Mouse (Mus musculus) urinary bladder, adult 2 months (tissue): ENCODE results near the gene Fam43a. TPM values are rescaled to one million over a fixed set of nuclear protein-coding genes. Genes with fewer than 3 reads are reported as not detected.

Experiments
- DNase-seq: peaks from one replicate; pipeline ENCODE4 v3.0.0; 2022; ENCODE audit warnings: low spot score
- polyA plus RNA-seq: library from polyadenylated mRNA; depleted of rRNA; stranded (reverse); fragments of >200 nt; gene quantifications from 2 replicates; pipeline ENCODE4 v1.2.3, GENCODE M21; 2012; rRNA removed

The Fam43a gene
- polyA plus RNA-seq = 9.3 and 9.7 TPM in 2 replicates

- DNase-seq = peak; percentile 87
Measured at GRCm38 (mm10) chr16:30599491-30600268, at the start of gene Fam43a. TSS of gene Fam43a (plus strand) at chr16:30599723.

- peak; percentile 70 for DNase-seq
Measured at GRCm38 (mm10) chr16:30549966-30550747, 49.4 kb upstream of the Fam43a start.

GRCm38 (mm10) chr16:30550748-30551192 lies 48.8 kb upstream of the Fam43a start, which contains the start of gene Tmem44:
TSS of gene Tmem44 (minus strand) at chr16:30550842.
- DNase-seq = no peak

- no peak for DNase-seq
Measured at GRCm38 (mm10) chr16:30552621-30553338, 46.7 kb upstream of the Fam43a start.

- DNase-seq = no peak
Measured at GRCm38 (mm10) chr16:30554109-30554508, 45.4 kb upstream of the Fam43a start.

- no peak for DNase-seq
Measured at GRCm38 (mm10) chr16:30559312-30559992, 40.1 kb upstream of the Fam43a start.

GRCm38 (mm10) chr16:30560601-30561000 lies 38.9 kb upstream of the Fam43a start:
- no peak for DNase-seq

GRCm38 (mm10) chr16:30565631-30566030 lies 33.9 kb upstream of the Fam43a start:
- DNase-seq = no peak

GRCm38 (mm10) chr16:30570173-30570572 lies 29.4 kb upstream of the Fam43a start:
- DNase-seq = no peak

GRCm38 (mm10) chr16:30571378-30571777 lies 28.1 kb upstream of the Fam43a start:
- DNase-seq = no peak

- DNase-seq = no peak
Measured at GRCm38 (mm10) chr16:30572239-30572638, 27.3 kb upstream of the Fam43a start.

GRCm38 (mm10) chr16:30575815-30576214 lies 23.7 kb upstream of the Fam43a start:
- no peak for DNase-seq

GRCm38 (mm10) chr16:30576392-30576791 lies 23.1 kb upstream of the Fam43a start:
- DNase-seq = no peak

GRCm38 (mm10) chr16:30580765-30581164 lies 18.8 kb upstream of the Fam43a start:
- DNase-seq = no peak

- DNase-seq = no peak
Measured at GRCm38 (mm10) chr16:30586935-30587493, 12.5 kb upstream of the Fam43a start.

GRCm38 (mm10) chr16:30587494-30588327 lies 11.8 kb upstream of the Fam43a start, which contains the start of gene Lsg1:
TSS of gene Lsg1 (minus strand) at chr16:30587592.
- peak; percentile 45 for DNase-seq

- DNase-seq = no peak
Measured at GRCm38 (mm10) chr16:30590264-30591209, 9.0 kb upstream of the Fam43a start.

- no peak for DNase-seq
Measured at GRCm38 (mm10) chr16:30591990-30592389, 7.5 kb upstream of the Fam43a start.

GRCm38 (mm10) chr16:30595356-30595755 lies 4.2 kb upstream of the Fam43a start:
- no peak for DNase-seq
